Mouse (Mus musculus): ENCODE measurements around the gene Dlst.

- TF ChIP-seq POLR2A (IDR thresholded peaks at IDR 0.05; ENCODE audit: borderline replicate concordance, extremely low read depth, low read depth, low read length) (no peak), CTCF (IDR thresholded peaks at IDR 0.05; ENCODE audit: insufficient read depth, low read length) (no peak)
Measured at GRCm38 (mm10) chr12:85182345-85182643, 71.7 kb downstream of the Dlst start.
